Mouse (Mus musculus): Measurements from ENCODE around the gene Prss41. TPM values are rescaled to one million over a fixed set of nuclear protein-coding genes. Genes with fewer than 3 reads are reported as not detected.
"Not testable (repeated sequence)": the region's sequence is repeated elsewhere in the genome, so short reads cannot be mapped to it uniquely, and the experiment has no call there.

Prss41 gene
- total RNA-seq (2017), result not detected in 2 replicates

DNA sequence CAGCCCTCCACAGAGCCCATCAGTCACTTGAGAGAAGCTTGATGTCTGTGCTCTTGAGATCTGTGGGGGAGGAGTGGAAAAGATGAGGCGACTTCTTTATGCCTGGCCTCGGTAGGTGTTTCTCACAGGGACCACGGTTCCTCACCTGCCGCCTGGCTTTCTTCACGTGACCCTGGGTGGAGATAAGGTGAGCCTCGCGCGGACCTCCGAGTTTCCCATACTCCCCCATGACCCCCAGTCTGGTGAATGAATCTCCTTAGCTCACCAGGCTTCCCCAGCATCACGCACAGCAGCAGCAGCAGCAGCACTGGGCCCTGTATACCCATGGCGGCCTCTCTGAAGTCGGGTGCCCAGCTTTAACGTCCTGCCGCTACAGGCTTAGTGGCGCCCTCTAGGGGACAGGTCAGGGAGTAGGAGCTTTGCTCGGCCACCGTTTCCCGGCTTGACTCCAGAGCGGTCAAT, at the start of gene Prss41, which contains the start of gene Prss32:
TSS of gene Prss41 (minus strand) at position 361 of the 462 bp plus-strand sequence.
TSS of gene Prss32 (plus strand) at position 44 of the 462 bp plus-strand sequence.
- peak; percentile 66 for ATAC-seq (replicated peaks; ENCODE audit: low read depth, poor library complexity, severe bottlenecking)

DNA sequence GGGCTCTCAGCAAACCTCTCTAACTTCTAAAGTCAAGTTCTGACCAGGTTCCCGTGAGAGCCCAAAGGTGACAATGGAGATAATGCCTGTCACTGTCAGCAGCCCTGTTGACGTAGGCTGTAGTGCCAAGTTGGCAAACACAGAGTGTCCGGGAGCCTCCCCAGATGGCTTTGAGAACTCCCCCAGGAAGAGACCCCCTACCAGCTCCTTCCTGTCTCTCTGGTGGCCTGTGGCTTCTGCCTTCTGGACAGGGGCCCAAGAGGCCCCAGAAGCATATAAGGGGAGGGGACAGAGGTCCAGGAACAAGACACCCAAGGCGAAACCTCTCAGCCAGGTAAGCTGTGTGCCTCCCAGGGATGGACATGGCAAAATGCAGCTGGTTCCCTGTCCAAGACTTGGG, 36.6 kb upstream of the Prss41 start, which contains the start of the genes Dcpp1 and Dcpp2:
TSS of gene Dcpp1 (plus strand) at position 301 of the 400 bp plus-strand sequence.
TSS of gene Dcpp2 (plus strand) at position 305 of the 400 bp plus-strand sequence.
- ATAC-seq (replicated peaks; ENCODE audit: low read depth, poor library complexity, severe bottlenecking), result not testable (repeated sequence)

DNA sequence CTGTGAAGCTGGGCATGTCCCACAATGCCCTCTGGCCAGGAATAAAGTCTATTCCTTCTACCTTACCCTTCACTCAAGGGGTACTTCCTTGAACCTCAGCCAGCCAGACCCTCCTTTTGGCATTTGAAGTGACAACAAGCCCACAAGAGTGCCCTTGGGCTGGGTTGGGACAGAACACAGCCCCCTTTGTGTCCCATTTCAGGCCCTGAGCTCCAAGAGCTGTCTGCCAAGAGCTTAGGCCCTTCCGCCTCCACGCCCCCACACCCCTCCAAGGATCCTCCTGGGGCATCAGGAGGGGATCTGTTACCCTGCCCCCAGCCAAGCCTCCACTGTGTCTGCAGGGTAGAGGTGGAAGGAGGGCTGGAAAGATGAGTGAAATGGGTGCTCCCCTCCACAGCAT, 33.2 kb upstream of the Prss41 start:
- ATAC-seq (replicated peaks; ENCODE audit: low read depth, poor library complexity, severe bottlenecking), result no peak

DNA sequence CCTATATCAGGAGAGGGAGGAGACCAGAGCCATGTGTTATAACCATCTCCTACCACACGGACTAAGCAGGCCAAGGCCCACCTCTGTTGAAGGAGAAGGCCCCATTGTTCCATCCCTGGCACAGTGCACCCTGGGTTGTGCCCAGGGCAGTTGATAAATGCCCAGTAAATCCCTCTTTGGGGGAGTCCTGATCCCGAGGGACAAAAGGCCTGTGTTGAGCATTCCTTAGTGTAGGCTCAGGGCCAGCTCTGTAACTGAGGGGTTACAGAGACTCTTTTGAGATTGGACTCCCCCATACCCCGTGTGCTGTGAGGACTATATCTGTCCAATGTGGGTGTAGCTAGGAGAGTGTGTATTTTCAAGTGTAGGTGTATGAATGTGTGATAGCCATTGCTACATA, 32.8 kb upstream of the Prss41 start:
- ATAC-seq (replicated peaks; ENCODE audit: low read depth, poor library complexity, severe bottlenecking), result no peak

DNA sequence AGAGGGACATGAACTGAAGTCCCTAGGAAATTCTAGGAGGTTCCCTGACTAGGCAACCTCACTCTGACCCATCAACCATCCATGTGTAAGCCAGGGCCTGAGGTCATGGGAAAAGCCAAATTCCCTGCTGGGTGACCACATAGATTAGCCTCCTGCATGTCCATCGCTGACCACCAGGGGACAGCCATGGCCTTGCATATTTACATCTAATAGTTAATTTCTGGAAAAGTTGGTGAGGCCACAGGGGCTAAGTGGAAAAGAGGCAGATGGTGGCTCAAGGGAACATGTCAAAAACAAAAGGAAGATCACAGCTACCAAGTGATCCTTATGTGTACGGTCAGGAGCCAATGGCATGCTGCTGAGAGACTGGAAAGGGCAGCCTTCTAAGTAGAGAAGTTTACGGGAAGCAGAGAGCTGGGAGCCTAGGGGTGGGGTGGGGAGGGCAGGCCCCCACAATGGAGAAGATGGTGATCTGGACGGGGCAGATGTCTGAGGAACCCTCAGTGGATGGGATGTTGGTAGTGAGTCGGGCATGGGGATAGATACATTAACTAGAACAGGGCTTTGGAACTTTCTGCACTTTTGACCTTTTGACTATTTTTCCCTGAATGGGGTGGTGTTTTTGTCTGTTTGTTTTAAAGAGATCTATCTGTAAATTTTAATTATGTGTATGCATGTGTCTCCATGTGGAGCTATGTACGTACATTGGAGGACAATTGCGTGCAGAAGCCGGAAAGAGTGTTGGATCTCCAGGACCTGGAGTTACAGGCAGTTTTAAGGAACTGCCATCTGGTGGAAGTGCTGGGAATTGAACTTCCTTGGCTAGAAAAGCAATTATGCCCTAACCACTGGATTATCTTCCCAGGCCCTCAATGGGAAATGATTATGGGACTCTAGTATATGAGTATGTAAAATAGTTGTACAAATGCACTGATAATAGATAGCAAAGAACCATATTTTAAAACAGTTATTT, 30.2 kb upstream of the Prss41 start:
- peak; percentile 68 for ATAC-seq (replicated peaks; ENCODE audit: low read depth, poor library complexity, severe bottlenecking)

DNA sequence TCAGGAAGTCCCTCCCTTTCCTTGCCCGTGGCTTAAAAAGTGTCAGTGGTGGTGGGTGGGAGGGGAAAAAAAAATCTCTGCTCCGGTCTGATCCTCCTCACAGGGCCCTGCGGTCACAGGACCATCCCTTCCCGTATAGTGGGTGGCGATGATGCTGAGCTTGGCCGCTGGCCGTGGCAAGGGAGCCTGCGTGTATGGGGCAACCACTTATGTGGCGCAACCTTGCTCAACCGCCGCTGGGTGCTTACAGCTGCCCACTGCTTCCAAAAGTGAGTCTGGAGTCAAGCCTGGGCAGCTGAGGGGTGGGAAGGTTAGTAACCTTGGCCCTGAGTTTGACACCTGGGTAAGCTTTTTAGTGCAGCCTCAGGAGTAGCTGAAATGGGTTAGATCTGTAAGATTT, 24.5 kb upstream of the Prss41 start:
- peak; percentile 56; the same call in 1 of the 2 replicates for ATAC-seq (replicated peaks; ENCODE audit: low read depth, poor library complexity, severe bottlenecking)

DNA sequence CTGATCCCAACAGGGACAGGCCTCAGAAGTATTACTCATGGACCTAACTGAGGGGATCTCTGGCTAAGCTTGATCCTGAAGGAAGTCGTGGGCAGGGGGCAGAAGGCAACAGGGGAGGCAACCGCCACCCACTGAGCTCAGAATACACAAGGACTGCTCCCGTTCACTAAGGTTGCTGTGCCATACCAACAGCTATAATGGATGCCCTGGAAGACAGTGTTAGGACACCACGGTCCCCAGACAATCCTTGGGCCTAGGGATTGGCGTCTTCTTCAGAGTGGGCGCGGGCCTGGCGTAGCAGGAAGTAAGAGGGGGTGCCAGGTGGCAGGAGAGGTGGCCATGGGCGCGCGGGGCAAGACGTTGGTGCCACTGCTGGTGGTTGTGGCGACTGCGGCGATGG, 23.8 kb upstream of the Prss41 start, which contains the start of gene Prss21:
TSS of gene Prss21 (plus strand) at position 301 of the 400 bp plus-strand sequence.
- ATAC-seq (replicated peaks; ENCODE audit: low read depth, poor library complexity, severe bottlenecking), result no peak

DNA sequence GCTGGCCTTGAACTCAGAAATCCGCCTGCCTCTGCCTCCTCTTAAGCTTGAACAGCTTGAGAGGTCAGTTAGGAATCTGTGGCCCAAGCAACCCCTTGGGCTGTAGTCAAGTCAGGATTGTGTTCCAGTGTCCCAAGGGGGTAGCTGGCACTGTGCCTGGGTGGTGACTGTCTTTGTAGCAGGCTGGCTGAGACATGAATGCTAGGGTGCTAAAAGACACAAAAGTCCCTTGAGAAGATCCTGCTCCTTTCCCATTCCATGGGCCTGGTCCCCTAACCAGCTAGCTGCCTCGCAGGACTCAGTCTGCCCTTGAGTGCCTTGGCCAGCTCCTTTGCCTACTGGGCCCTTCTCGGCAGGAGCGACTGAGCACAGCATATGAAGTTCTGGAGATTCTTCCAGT, 19.0 kb upstream of the Prss41 start:
- ATAC-seq (replicated peaks; ENCODE audit: low read depth, poor library complexity, severe bottlenecking), result no peak

DNA sequence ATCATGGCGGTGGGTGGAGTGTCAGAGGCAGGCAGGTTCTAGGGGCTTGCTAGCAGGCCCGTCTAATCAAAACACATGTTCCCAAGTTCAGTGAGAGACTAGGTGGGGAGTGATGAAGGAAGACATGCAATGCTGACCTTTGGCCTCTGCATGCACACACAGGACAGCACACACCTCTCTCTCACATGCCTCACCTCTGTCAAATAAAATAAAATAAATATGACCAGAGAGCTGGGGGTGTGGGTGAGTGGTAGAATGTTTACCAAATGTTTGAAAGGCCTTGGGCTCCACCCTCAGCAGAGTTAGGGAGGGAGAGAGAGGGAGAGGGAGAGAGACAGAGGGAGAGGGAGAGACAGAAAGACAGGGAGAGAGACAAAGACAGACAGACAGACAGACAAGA, 13.9 kb upstream of the Prss41 start:
- ATAC-seq (replicated peaks; ENCODE audit: low read depth, poor library complexity, severe bottlenecking), result no peak

DNA sequence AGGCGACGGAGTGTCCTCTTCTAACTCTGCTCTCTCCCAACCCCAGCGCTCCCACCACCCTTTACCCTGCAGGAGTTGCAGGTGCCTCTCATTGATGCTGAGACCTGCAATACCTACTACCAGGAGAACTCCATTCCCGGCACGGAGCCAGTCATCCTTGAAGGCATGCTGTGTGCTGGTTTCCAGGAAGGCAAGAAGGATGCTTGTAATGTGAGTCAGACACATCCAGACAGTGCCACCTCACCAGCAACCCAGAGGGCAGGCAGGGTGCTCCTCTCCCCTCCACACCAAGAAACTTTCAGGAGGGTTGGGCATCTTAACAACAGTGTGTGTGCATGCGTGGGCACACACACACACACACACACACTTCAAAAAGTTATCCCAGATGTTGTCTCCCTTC, 13.2 kb upstream of the Prss41 start:
- ATAC-seq (replicated peaks; ENCODE audit: low read depth, poor library complexity, severe bottlenecking), result no peak

DNA sequence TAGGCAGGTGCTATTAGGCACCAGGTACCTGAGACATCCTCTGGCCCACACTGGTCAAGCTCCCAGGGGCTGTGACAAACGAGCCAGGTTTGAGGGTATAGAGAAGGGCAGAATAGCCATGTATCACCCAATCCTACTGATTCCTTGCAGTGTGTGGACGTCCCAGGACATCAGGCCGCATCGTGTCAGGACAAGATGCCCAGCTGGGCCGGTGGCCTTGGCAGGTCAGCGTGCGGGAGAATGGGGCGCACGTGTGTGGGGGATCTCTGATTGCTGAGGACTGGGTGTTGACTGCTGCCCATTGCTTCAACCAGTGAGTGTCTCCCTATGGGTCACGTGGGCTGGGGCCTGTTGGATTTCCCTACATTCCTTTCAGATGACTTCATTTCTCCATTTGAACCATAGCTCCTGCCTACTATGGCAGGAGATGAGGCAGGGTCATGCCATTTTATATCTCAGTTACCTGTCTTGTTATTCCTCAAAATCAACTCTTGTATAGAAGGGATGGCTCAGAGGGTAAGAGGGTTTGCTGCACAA, 10.3 kb upstream of the Prss41 start:
- ATAC-seq (replicated peaks; ENCODE audit: low read depth, poor library complexity, severe bottlenecking), result no peak

DNA sequence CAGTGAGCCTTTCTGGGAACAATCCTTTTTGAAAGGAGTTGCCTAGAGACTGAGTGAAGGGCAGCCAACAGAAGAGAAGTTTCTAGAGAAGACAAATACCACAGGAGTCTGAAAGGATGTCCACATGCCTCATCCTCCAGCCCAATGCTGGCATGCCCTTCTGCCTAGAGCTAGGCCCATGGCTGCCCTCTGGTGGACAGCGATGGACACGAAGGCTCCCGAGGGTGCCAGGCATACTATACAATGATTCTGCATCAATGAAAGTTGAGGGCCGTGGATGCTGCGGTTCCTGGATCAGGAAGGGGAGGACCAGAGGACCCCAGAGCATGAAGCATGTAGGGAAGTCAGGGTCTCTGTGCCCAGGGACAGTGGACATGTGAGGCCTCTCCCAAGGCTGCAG, 9.3 kb upstream of the Prss41 start:
- ATAC-seq (replicated peaks; ENCODE audit: low read depth, poor library complexity, severe bottlenecking), result peak; percentile 87

DNA sequence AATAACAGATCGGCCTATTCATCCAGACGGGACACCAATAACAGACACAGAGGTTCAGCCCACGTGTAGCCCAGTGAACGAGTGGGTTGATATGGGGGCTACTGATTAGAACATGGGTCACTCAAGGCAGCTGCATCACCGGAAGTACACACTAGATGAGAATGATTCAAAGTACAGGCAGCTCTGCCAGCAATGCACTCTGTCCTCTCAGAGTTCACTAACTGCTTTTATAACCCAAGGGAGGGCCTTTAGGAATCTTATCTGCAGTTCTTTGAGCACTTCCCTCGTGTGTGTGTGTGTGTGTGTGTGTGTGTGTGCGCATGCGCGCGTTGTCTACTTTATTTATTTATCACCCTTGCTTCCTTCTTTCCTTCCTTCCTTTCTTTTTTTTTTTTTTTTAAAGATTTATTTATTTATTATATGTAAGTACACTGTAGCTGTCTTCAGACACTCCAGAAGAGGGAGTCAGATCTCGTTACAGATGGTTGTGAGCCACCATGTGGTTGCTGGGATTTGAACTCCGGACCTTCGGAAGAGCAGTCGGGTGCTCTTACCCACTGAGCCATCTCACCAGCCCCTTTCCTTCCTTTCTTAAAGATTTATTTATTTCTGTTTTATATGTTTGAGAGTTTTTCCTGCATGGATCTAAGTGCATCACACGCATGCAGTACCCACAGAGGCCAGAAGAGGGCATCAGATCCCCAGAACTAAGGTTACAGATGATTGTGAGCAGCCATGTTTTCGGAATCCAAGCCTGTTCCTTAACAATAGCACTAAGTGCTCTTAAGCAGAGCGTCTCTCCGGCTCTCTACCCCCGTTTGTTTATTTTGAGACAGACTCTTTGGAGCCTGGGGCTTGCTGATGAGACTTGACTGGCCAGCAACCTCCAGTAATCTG, 7.1 kb upstream of the Prss41 start:
- peak; percentile 60 for ATAC-seq (replicated peaks; ENCODE audit: low read depth, poor library complexity, severe bottlenecking)

DNA sequence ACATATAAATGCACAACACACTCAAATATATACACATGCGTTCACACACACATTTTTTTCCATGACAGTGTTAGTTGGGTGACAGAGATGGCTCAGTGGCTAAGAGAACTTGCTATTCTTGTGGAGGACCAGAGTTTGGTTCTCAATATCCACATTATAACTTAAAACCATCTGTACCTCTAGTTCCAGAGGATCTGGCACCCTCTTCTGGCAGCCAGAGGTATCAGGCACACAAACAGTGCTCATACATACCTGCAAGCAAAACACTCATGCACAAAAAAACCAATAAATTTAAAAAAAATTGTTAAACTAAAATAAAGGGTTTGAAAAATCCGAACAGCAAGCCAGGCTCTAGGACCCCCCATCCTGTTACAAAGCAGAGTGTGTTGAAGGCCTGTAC, 6.1 kb upstream of the Prss41 start:
- ATAC-seq (replicated peaks; ENCODE audit: low read depth, poor library complexity, severe bottlenecking), result no peak

DNA sequence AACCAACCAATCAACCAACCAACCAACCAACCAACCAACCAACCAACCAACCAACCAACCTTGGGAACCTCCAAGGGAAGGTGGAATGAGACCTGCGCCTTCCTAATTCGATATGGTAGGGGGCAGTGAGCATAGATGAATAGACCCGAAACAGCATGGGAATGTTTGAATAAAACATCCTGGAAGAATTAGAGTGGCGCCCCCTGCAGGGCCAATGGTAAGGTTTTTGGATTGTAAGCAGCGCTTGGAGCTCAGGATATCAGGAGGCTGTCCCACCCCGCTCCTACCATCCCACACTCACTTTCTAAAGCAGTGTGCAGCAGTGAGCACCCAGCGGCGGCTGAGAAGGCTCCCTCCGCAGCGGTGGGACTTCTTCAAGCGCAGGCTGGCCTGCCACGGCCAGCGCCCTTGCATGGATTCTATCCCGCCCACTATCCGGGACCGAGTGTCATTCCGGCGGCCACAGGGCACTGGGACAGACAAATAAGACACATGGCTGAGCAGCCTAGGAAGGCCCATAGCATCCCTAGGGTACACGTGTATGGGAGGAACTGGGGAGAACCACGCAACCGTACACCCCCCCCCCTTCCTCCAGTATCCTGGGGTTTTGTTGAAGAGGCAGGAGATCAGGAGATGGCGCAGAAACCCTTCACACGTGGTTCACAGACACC, 696 bp downstream of the Prss41 start:
- ATAC-seq (replicated peaks; ENCODE audit: low read depth, poor library complexity, severe bottlenecking), result no peak

DNA sequence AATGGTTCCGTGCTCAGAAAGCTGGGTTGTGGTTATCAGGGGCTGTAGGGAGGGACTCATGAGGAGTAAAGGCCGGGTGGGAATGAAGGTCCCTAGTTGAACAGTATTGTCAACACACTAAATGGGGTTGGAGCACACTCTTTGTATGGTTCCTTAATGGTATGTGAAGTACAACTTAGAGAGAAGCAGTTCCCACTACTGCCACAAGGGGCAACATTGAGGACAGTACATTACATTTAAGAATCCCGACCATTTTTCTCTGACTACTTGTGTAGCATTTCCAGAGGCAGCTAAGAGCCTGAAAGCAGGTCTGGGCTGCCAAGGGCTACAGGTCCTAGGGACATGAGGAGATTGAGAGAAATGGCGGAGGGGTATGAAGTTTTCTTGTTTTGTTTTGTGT, 2.8 kb downstream of the Prss41 start:
- ATAC-seq (replicated peaks; ENCODE audit: low read depth, poor library complexity, severe bottlenecking), result peak; percentile 83

DNA sequence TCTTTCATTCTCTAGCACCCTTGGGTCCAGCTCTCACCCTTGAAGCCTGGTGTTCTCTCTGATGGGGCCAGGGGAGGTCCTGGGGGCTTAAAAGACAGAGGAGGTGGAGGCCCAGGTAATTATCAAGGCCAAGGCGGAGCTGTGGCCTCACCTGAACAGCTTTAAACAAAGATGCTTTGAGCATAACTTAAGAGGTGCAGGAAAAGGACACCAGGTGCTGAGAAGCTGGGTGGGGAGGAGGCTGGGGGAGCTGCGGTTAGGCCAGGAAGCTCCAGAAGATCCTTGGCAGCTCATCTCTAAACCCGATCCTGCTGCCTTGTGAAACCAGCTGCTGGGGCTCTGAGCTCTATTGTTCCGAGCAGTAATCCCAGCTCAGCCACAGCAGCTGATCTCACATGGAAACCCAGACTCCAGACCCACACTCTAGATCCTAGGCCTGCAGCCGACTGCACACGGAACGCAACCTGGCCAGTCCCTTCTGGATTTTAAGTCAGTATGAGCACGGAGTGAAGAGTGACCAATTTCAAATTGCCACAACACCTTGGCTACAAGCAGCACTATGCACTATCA, 7.9 kb downstream of the Prss41 start, which contains the start of gene Prss33:
TSS of gene Prss33 (minus strand) at position 51 of the 570 bp plus-strand sequence.
- ATAC-seq (replicated peaks; ENCODE audit: low read depth, poor library complexity, severe bottlenecking), result no peak

DNA sequence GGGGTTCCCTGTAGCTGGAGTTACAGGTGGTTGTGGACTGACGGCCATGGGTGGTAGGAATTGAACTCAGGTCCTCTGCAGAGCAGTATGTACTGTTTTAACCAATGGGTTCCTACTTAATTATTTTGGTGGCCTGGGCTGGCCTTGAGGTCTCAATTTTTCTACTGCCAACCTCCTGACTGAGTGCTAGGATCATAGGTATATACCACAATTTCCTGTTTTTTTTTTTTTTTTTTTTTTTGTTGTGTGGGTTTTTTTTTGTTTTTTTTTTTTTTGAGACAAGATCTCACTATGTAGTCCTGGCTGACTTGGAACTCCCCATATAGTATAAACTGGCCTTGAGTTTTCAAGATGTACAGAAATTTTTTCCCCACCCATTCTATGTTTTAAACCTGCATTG, 12.8 kb downstream of the Prss41 start:
- ATAC-seq (replicated peaks; ENCODE audit: low read depth, poor library complexity, severe bottlenecking), result no peak

DNA sequence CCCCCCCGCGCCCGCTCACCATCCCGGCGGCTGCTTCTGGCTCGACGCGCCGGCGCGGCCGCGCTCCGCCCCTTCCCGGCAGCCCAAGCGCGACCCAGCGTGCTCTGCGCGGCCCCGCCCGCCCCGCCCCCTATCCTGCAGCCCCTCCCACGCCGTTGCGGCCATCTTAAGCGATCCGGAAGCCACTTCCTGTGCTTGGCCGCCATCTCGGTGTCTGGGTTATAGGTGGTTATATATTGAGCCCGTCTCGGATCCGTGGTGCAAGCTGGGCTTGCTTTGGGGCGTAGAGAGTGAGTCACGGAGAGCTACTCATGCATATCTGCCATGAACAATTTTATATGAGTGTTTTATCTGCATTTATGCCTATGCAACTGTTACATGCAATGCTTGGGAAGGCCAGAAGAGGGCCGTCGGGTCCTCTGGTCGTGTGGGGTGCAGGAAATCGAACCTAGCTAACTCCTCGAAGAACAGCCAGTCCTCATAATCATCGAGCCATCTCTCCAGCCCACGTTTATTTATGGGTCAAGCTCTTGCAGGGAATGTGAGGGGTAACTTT, 14.8 kb downstream of the Prss41 start, which contains the start of gene Elob:
TSS of gene Elob (minus strand) at position 73 of the 556 bp plus-strand sequence.
- ATAC-seq (replicated peaks; ENCODE audit: low read depth, poor library complexity, severe bottlenecking), result peak; percentile 85

All from common myeloid progenitor, adult 5-6 weeks (primary cell).